Mouse (Mus musculus): ENCODE data around the gene Wdhd1. TPM values are rescaled to one million over a fixed set of nuclear protein-coding genes. Genes with fewer than 3 reads are reported as not detected.
"Not testable (repeated sequence)": the region's sequence is repeated elsewhere in the genome, so short reads cannot be mapped to it uniquely, and the experiment has no call there.

The Wdhd1 gene
- polyA plus RNA-seq (2015; fragmentation: Nextera tagmentation; extraction: Ambion mirVana), result 17.3 and 18.1 TPM in 2 replicates

GRCm38 (mm10) chr14:47276637-47277393, at the start of gene Wdhd1, which contains the start of gene Socs4:
TSS of gene Wdhd1 (minus strand) at chr14:47276857.
TSS of gene Socs4 (plus strand) at chr14:47276931.
- H3K36me3 ChIP-seq (replicated peaks), result no peaks in the 10 kb centered on the region
- no peaks in the 10 kb centered on the region for H3K9me3 ChIP-seq
- peak within 1 kb of the TSS; percentile 53 for H3K4me2 ChIP-seq
- peaks cover 22% of the 10 kb centered on the region for H3K4me1 ChIP-seq
- H3K9ac ChIP-seq, result peak within 1 kb of the TSS; percentile 93
- peak; percentile 98 for ATAC-seq (replicated peaks)
- H3K27ac ChIP-seq, result peak within 1 kb of the TSS; percentile 97
- under 1% methylated on average over 67 of the region's 77 CpGs for WGBS
- no peaks in the 10 kb centered on the region for H3K27me3 ChIP-seq (replicated peaks)
- peak within 1 kb of the TSS; percentile 100 for H3K4me3 ChIP-seq

DNA sequence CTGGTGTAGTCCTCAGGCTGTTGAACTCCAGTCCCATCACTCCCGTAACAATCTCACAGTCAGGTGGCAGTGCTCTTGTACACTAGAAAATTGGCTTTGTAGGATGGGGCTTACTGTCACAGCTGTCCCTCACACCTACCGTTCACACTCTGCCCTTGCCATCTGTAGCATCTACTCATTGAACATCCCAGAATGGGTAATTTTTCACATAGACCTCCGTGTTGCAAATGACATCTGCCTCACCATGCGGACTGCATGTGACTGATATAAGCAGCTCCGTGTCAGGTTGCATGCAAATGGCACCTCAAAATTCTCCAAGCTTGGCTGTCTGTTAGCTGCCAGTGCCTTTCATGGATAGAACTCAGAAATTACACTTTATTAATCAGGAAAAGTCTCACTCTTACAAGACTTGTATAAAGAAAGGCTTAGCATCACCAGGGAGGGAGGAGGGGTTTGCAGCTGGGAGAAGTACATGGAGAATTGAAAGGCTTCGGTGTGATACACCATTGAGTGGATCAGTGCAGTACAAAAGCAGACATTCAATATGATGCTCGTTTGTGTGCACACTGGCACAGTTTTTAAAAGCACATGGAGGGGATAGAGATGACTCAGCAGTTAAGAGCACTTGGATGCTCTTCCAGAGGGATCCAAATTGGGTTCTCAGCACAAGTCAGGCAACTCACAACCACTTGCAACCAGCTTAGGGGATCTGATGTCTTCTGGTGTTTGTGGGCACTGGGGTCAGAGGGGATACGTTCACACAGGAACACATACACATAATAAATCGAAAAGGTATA, 49.5 kb upstream of the Wdhd1 start:
- H3K27me3 ChIP-seq (replicated peaks), result no peaks in the 10 kb centered on the region

DNA sequence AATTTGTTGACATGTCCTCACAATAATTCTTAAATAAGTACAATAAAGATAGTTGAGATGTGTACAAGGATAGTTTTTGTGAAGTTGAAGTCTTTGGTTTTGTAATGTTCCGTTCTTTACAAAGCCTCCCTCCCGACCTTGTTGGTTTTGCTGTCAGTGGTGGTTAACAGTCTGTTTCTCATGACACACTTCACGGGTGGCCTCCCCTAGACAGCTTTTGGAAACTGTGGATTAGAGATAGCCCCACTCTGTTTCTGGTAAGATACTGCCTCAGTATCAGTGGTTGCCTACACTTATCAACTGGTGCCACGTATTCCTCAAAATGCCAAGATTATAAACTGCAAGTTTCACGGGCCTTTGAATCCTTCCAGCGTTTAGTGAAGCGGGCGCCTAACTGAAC, 44.9 kb upstream of the Wdhd1 start:
- H3K9me3 ChIP-seq; H3K9ac ChIP-seq; H3K27ac ChIP-seq; H3K36me3 ChIP-seq (replicated peaks); ATAC-seq (replicated peaks); H3K4me1 ChIP-seq; H3K4me3 ChIP-seq; H3K27me3 ChIP-seq (replicated peaks); H3K4me2 ChIP-seq: not testable (repeated sequence)
- WGBS, result 97% methylated on average over 7 of the region's 8 CpGs

More for the DNA sequence above, 49.5 kb upstream of the Wdhd1 start:
- ATAC-seq (replicated peaks), result no peak
- H3K27ac ChIP-seq, result no peak overlapping the region
- 83% methylated on average over 9 of the region's 9 CpGs for WGBS
- H3K4me3 ChIP-seq, result no peak overlapping the region
- H3K9me3 ChIP-seq, result no peaks in the 10 kb centered on the region
- H3K36me3 ChIP-seq (replicated peaks), result no peaks in the 10 kb centered on the region
- H3K9ac ChIP-seq, result no peak overlapping the region
- no peak overlapping the region for H3K4me2 ChIP-seq
- no peaks in the 10 kb centered on the region for H3K4me1 ChIP-seq

DNA sequence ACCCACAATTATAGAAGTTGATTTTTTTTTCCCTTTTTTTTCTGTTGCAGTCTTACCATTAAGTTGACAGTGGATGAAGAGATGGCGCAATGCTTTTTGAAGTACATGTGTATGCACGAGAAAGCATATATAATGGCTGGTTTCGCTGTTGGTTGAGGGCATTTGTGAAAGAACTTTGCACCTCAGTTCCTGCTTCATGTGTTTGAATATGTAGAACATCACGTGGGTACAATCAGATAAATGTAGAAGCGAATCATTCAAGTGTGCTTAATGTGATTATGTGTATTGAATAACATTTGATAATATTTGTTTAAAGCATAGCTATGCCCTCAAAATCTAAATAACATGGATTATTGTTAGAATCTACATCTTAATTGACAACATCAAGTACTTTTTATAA, 42.7 kb upstream of the Wdhd1 start:
- 93% methylated on average over 5 of the region's 5 CpGs for WGBS
- Histone ChIP-seq H3K4me3 (no peak overlapping the region), H3K27me3 (replicated peaks) (no peaks in the 10 kb centered on the region), H3K4me1 (no peaks in the 10 kb centered on the region), H3K36me3 (replicated peaks) (peaks cover under 1% of the 10 kb centered on the region; the same call in 1 of the 2 replicates), H3K27ac (no peak overlapping the region), H3K4me2 (no peak overlapping the region), H3K9ac (no peak overlapping the region), H3K9me3 (no peaks in the 10 kb centered on the region)
- no peak for ATAC-seq (replicated peaks)

- 91% methylated on average over 18 of the region's 18 CpGs for WGBS
- Histone ChIP-seq H3K4me1 (no peaks in the 10 kb centered on the region), H3K9me3 (no peaks in the 10 kb centered on the region), H3K27me3 (replicated peaks) (no peaks in the 10 kb centered on the region), H3K4me3 (no peak overlapping the region), H3K36me3 (replicated peaks) (peaks cover 30% of the 10 kb centered on the region), H3K4me2 (no peak overlapping the region), H3K27ac (no peak overlapping the region), H3K9ac (no peak overlapping the region)
- no peak for ATAC-seq (replicated peaks)
Observed at GRCm38 (mm10) chr14:47310342-47311181, 33.9 kb upstream of the Wdhd1 start.

- Histone ChIP-seq H3K4me3 (no peak overlapping the region), H3K9me3 (no peaks in the 10 kb centered on the region), H3K4me2 (no peak overlapping the region), H3K27me3 (replicated peaks) (no peaks in the 10 kb centered on the region), H3K4me1 (no peaks in the 10 kb centered on the region), H3K27ac (no peak overlapping the region), H3K9ac (no peak overlapping the region), H3K36me3 (replicated peaks) (peaks cover 26% of the 10 kb centered on the region)
- WGBS, result 85% methylated on average over 1 of the region's 1 CpGs
- ATAC-seq (replicated peaks), result no peak
Observed at GRCm38 (mm10) chr14:47309061-47309460, 32.4 kb upstream of the Wdhd1 start.

GRCm38 (mm10) chr14:47307669-47308068, 31.0 kb upstream of the Wdhd1 start:
- H3K27me3 ChIP-seq (replicated peaks), result no peaks in the 10 kb centered on the region
- H3K27ac ChIP-seq, result no peak overlapping the region
- peaks cover 23% of the 10 kb centered on the region for H3K36me3 ChIP-seq (replicated peaks)
- H3K9ac ChIP-seq, result no peak overlapping the region
- no peak overlapping the region for H3K4me2 ChIP-seq
- H3K4me1 ChIP-seq, result no peaks in the 10 kb centered on the region
- ATAC-seq (replicated peaks), result no peak
- 87% methylated on average over 3 of the region's 3 CpGs for WGBS
- no peaks in the 10 kb centered on the region for H3K9me3 ChIP-seq
- H3K4me3 ChIP-seq, result no peak overlapping the region

GRCm38 (mm10) chr14:47305933-47306332, 29.3 kb upstream of the Wdhd1 start:
- Histone ChIP-seq H3K4me1 (no peaks in the 10 kb centered on the region), H3K27me3 (replicated peaks) (no peaks in the 10 kb centered on the region), H3K36me3 (replicated peaks) (peaks cover 10% of the 10 kb centered on the region), H3K9me3 (no peaks in the 10 kb centered on the region), H3K4me3 (no peak overlapping the region), H3K9ac (no peak overlapping the region), H3K4me2 (no peak overlapping the region), H3K27ac (no peak overlapping the region)
- WGBS, result 83% methylated on average over 4 of the region's 4 CpGs
- no peak for ATAC-seq (replicated peaks)

DNA sequence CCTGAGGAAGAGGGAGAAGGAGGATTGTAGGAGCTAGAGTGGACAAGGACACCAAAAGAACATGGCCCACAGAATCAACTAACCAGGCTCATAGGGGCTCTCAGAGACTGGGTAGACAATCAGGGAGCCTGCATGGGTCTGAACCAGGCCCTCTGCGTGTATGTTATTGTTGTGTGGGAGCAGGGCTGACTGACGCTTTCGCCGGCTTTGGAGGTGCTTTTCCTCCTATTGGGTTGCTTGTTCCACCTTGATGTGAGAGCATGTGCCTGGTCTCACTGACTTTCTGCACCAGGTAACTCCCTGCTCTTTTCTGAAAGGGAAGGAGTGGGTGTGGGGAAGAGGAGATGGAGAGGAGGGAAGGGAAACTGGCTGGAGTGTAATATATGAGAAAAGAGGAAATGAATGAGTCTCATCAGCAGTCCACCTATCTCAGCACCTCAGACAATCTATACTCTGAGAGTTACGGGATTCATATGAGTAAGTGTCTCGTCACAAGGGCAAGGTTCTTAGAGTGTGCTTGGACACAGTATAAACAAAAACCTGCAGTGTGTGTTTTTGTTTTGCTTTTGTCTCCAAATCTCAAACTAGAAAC, 28.3 kb upstream of the Wdhd1 start:
- Histone ChIP-seq H3K4me3 (no peak overlapping the region), H3K9ac (no peak overlapping the region), H3K36me3 (replicated peaks) (no peaks in the 10 kb centered on the region), H3K9me3 (no peaks in the 10 kb centered on the region), H3K27me3 (replicated peaks) (no peaks in the 10 kb centered on the region), H3K4me1 (peaks cover 8% of the 10 kb centered on the region), H3K4me2 (no peak overlapping the region), H3K27ac (no peak overlapping the region)
- 96% methylated on average over 6 of the region's 6 CpGs for WGBS
- no peak for ATAC-seq (replicated peaks)

DNA sequence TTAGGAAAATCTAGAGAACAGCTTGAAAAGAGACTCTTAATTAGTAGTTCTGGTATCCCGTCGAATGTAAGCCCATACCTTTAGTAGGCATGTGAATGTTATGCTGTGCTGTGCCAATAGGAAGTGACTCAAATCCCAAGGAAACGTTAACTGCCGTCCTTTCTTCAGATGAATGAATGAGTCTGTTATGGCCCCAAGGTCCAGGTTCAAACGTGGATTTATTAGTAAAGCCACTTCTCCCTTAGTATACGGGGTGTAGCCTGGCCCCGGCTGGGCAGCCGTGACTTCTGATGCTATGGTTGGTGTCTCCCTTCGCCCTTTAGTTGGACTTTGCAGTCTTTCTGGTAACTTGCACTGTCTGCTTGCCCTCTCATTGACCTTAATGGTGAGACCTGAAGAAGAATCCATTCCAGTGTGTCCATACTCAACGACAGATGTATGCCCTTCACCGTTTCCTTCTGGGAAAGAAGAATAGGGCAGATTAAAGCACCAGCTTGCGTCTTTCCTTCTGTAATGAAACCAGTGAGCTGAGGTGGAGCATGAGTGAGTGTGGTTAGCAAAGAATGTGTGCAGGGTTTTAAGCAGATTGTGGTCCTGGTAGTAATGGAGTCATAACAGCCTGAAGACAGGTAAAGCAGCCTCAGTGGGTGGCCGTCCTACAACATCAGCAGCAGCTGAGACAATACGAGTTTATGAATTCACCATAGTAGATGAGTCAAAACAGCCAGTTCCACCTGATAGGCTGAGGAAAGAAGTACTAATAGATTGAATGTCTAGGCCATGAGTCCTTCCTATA, 26.4 kb upstream of the Wdhd1 start:
- WGBS, result 88% methylated on average over 14 of the region's 14 CpGs
- H3K4me2 ChIP-seq, result no peak overlapping the region

GRCm38 (mm10) chr14:47298819-47299261, 22.2 kb upstream of the Wdhd1 start:
- no peaks in the 10 kb centered on the region for H3K9me3 ChIP-seq
- H3K36me3 ChIP-seq (replicated peaks), result no peaks in the 10 kb centered on the region
- H3K4me1 ChIP-seq, result peaks cover 22% of the 10 kb centered on the region
- H3K4me2 ChIP-seq, result peak overlapping the region; percentile 85
- peak overlapping the region; percentile 100 for H3K9ac ChIP-seq
- H3K27ac ChIP-seq, result peak overlapping the region; percentile 98
- no peaks in the 10 kb centered on the region for H3K27me3 ChIP-seq (replicated peaks)
- 0% methylated on average over 15 of the region's 15 CpGs for WGBS
- ATAC-seq (replicated peaks), result peak; percentile 62
- H3K4me3 ChIP-seq, result peak overlapping the region; percentile 99

More for the DNA sequence above, 26.4 kb upstream of the Wdhd1 start:
- Histone ChIP-seq H3K4me3 (no peak overlapping the region), H3K9ac (no peak overlapping the region), H3K4me1 (peaks cover 16% of the 10 kb centered on the region), H3K27ac (no peak overlapping the region), H3K9me3 (no peaks in the 10 kb centered on the region), H3K27me3 (replicated peaks) (no peaks in the 10 kb centered on the region), H3K36me3 (replicated peaks) (no peaks in the 10 kb centered on the region)
- no peak for ATAC-seq (replicated peaks)
